Mouse (Mus musculus) limb, embryonic 13.5 days (tissue): Measurements from ENCODE around the gene Zbtb38. TPM values are rescaled to one million over a fixed set of nuclear protein-coding genes. Genes with fewer than 3 reads are reported as not detected.
A peak's percentile ranks its signal among the peaks of the same experiment; 100 is the strongest.

ENCODE experiments used
- ATAC-seq: fragments of 200-750 bp; cut with Nextera tagmentation; 2 replicates; pipeline ENCODE4 v1.8.0; 2017; ENCODE audit warnings: low read depth, moderate number of reproducible peaks, moderate TSS enrichment; ENCODE audit not compliant: low FRiP score
- H3K27ac ChIP-seq: fragments of 300-500 bp; sonication (generic); 2 replicates; pipeline ENCODE4 v1.5.1; 2015; ENCODE audit warnings: inconsistent platforms, mild to moderate bottlenecking, moderate library complexity
- H3K27me3 ChIP-seq: fragments of 300-500 bp; sonication (generic); 2 replicates; pipeline ENCODE4 v1.6.1; 2015; ENCODE audit warnings: mild to moderate bottlenecking, inconsistent platforms
- H3K36me3 ChIP-seq: fragments of 300-500 bp; sonication (generic); 2 replicates; pipeline ENCODE4 v1.6.1; 2015; ENCODE audit warnings: inconsistent platforms, mild to moderate bottlenecking, moderate library complexity
- H3K4me1 ChIP-seq: fragments of 300-500 bp; sonication (generic); 2 replicates; pipeline ENCODE4 v1.6.1; 2015; ENCODE audit warnings: inconsistent platforms
- H3K4me2 ChIP-seq: fragments of 300-500 bp; sonication (generic); replicated peaks from 2 replicates; pipeline ENCODE4 v1.6.1; 2015; ENCODE audit warnings: inconsistent platforms, mild to moderate bottlenecking, moderate library complexity
- H3K4me3 ChIP-seq: fragments of 300-500 bp; sonication (generic); 2 replicates; pipeline ENCODE4 v1.5.1; 2015; ENCODE audit warnings: moderate library complexity, mild to moderate bottlenecking, inconsistent platforms
- H3K9ac ChIP-seq: fragments of 300-500 bp; sonication (generic); 2 replicates; pipeline ENCODE4 v1.6.1; 2015; ENCODE audit warnings: mild to moderate bottlenecking, inconsistent platforms
- H3K9me3 ChIP-seq: fragments of 300-500 bp; sonication (generic); 2 replicates; pipeline ENCODE4 v1.6.1; 2016; ENCODE audit warnings: inconsistent platforms
- WGBS: fragments of 180-500 bp; shearing (Covaris S2); methylation state at CpG from one replicate; pipeline ENCODE4 v1.1.7; 2015; 5-methylcytosine and 5-hydroxymethylcytosine counted together
- polyA plus RNA-seq: library from polyadenylated mRNA; unstranded; fragments of >200 nt; fragmentation: Nextera tagmentation; extraction: Ambion mirVana; gene quantifications from 2 replicates; pipeline ENCODE4 v1.2.1, GENCODE M21; 2015

Gene Zbtb38
- polyA plus RNA-seq, 1 experiment from 2014 or later = 14.4 TPM

DNA sequence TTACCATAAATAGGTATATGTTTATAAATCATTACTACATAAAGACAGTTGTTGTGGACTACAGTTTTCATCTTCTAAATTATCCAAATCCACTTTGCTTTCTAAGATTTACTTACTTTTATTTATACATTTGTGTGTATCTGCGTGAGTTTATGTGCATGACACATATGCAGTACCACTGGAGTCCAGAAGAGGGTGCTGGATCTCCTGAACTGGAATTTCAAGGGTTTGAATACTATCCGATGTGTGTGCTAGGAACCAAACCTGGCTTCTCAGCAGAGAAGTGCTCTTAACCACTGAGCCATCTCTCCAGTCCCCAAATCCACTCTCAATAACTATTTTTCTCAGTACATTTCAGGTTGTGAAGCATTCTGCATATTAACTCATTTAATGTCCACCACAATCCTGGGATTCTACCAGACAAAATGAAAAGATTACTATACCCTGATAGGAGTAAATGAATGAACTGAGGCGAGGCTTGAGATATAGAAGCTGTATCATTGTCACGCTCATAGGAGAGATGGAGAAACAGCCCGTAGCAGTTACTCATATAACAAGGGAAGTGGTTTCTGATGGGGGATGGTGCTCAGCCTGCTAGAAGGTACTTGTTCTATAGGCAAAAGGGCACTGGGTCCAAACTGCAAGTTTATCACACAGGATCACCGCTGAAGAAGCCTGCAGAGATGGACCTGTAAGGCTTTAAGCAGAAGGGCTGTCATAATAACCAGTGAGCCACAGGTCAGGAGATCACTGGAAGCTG, 53.2 kb downstream of the Zbtb38 start:
- Histone ChIP-seq H3K9me3 (peaks cover 5% of the 10 kb centered on the region), H3K9ac (no peak overlapping the region), H3K27me3 (no peaks in the 10 kb centered on the region), H3K4me1 (peaks cover 12% of the 10 kb centered on the region), H3K27ac (no peak overlapping the region), H3K36me3 (peaks cover 12% of the 10 kb centered on the region), H3K4me2 (no peak overlapping the region), H3K4me3 (no peak overlapping the region)
- ATAC-seq = no peak
- 97% methylated on average over 6 of the region's 6 CpGs for WGBS

DNA sequence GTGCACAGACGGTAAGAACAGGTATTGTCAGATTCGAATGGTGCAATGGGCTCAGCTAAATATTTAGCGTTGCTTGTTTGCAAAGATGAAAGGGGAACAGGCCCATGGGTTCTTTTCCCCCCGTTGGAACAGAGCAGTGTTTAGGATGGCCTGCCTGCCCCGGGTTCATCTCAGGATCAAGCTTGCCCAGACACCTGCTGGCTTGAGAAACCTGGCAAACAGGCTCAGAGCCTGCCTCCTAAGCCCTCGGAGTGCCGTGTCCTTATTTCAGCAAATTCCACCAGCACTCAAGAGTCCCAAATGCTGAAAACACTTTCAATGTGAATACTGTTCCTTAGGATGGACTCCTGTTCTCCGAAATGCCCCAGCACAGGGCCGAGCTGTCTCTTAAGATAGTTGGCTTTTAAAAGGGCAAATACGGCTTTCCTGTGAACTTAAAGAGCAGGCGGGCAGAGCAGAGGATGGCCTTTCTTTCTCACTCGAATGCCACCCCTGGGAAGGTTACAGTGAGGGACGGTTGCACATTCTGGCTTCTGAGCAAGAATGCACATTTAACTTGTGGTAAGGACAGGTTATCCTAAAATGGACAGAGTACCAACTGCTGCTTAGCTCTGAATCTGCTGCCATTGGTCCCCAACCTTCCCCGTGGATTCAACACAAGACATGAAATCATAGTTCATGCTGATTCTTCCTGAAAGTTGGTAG, 55.7 kb downstream of the Zbtb38 start:
- no peak overlapping the region for H3K4me2 ChIP-seq
- no peaks in the 10 kb centered on the region for H3K27me3 ChIP-seq
- H3K4me1 ChIP-seq = peaks cover 12% of the 10 kb centered on the region
- H3K9me3 ChIP-seq = peaks cover 5% of the 10 kb centered on the region
- H3K27ac ChIP-seq = 0 out of 2 replicates have a peak overlapping the region, but pooled peaks have one; percentile 55
- ATAC-seq = no peak
- no peak overlapping the region for H3K4me3 ChIP-seq
- 80% methylated on average over 14 of the region's 14 CpGs for WGBS
- H3K9ac ChIP-seq = no peak overlapping the region; the same call in 1 of the 2 replicates
- H3K36me3 ChIP-seq = peaks cover 9% of the 10 kb centered on the region

DNA sequence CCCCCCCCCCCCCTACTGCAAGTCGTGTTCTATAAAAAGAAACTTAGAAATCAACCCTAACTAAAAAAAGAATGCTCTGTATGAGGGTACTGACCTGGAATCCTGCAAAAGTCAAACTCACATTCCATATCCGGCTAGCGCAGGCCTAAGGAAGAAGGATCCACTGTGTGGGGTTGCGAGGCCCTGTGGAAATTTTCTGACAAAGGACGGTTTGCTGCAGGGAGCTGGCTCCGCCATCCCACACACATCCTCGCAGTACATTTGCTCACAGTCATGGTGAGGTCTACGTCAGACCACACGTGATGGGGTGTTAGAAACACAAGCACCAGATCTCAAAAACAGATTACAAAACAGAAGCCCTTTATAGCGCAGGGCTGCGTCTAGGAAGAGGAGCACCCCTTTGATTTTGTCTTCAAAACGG, 56.5 kb downstream of the Zbtb38 start:
- Histone ChIP-seq H3K9ac (no peak overlapping the region; the same call in 1 of the 2 replicates), H3K4me2 (0 out of 2 replicates have a peak overlapping the region, but pooled peaks have one; percentile 11)
- ATAC-seq = no peak

DNA sequence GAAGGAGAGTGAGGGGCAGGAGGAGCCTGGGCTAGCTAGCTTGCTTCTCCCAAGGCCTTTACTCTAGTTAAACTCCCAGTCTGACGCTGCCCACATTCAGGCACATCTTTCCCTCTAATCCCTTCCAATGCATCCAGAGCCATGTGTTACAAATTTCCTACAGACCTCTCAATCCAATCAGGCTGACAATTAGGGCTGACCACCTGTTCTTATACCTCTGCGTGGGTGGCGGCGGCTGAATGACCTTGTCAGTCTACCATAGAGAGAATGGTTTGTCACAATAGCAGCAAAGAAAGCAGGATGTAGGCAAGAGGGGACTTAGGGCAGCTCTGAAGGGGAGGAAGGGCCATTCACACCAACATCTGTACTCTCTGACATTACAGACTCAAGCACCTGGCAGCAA, 62.2 kb downstream of the Zbtb38 start:
- Histone ChIP-seq H3K4me2 (no peak overlapping the region), H3K9ac (no peak overlapping the region), H3K27ac (no peak overlapping the region), H3K36me3 (peaks cover 30% of the 10 kb centered on the region), H3K4me1 (no peaks in the 10 kb centered on the region; the same call in 1 of the 2 replicates), H3K9me3 (no peaks in the 10 kb centered on the region), H3K4me3 (no peak overlapping the region), H3K27me3 (no peaks in the 10 kb centered on the region)
- no peak for ATAC-seq
- WGBS = 34% methylated on average over 4 of the region's 4 CpGs

More for the DNA sequence above, 56.5 kb downstream of the Zbtb38 start:
- Histone ChIP-seq H3K27ac (peak overlapping the region; percentile 55; the same call in 1 of the 2 replicates), H3K36me3 (peaks cover 9% of the 10 kb centered on the region), H3K4me3 (no peak overlapping the region), H3K27me3 (no peaks in the 10 kb centered on the region), H3K9me3 (peaks cover 5% of the 10 kb centered on the region), H3K4me1 (peaks cover 12% of the 10 kb centered on the region)
- 54% methylated on average over 12 of the region's 12 CpGs for WGBS

DNA sequence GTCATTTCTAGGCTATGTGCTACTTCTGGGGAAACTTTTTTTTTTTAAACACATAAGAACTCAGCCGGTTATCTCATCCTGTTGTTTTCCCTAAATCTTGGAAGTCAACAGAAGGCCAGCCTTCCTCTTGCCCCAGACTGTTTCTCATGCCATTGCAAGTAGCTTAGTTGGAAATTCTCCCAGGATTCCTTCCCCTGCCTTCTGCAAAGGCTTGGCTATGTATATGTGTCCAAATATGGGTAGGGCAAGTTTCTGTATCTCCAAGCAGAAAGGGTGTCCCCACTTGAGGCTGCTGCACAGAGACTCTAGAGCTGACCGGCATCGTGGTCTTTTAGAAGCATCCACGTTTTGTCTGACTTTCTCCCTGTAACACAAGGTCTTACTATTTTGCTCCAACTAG, 63.6 kb downstream of the Zbtb38 start:
- Histone ChIP-seq H3K27ac (no peak overlapping the region), H3K9ac (no peak overlapping the region), H3K4me2 (no peak overlapping the region), H3K27me3 (no peaks in the 10 kb centered on the region), H3K9me3 (no peaks in the 10 kb centered on the region), H3K4me1 (no peaks in the 10 kb centered on the region; the same call in 1 of the 2 replicates), H3K4me3 (no peak overlapping the region), H3K36me3 (peaks cover 36% of the 10 kb centered on the region)
- 88% methylated on average over 4 of the region's 4 CpGs for WGBS
- ATAC-seq = no peak

DNA sequence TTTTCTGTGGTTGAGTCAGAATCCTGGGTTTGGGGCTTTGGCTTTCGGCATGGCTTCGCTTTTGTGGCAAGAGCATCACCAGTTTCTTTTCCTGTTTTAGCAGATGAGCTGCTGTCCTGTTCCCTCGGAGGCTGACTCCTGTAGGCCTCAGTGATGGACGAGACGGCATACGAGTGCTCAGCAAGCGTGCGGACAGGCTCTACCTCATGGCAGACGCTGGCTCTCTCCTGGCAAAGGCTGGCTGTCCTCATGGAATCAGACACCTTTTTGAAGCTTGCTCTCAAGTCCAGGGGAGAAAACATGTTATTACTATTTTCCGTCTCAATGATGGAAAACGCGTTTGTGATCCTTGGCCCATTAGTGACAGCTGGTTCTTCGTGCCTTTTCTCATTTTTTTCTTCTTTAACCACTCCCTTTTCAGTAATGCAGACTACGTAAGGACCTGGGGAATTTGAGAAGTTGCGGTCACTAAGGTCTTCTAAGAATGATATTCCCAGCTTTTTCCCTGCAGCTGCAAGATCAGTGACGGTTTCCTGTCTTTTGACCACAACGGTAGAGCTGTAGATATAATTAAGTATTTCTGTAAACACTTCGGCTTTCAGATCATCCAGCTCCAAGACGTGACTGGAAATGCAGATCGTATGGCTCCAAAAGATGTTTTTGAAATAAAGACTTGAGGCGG, 64.3 kb downstream of the Zbtb38 start:
- Histone ChIP-seq H3K9ac (no peak overlapping the region), H3K9me3 (no peaks in the 10 kb centered on the region), H3K4me3 (no peak overlapping the region), H3K36me3 (peaks cover 38% of the 10 kb centered on the region), H3K4me2 (no peak overlapping the region), H3K27me3 (no peaks in the 10 kb centered on the region), H3K4me1 (no peaks in the 10 kb centered on the region; the same call in 1 of the 2 replicates), H3K27ac (no peak overlapping the region)
- 77% methylated on average over 21 of the region's 21 CpGs for WGBS
- ATAC-seq = no peak

DNA sequence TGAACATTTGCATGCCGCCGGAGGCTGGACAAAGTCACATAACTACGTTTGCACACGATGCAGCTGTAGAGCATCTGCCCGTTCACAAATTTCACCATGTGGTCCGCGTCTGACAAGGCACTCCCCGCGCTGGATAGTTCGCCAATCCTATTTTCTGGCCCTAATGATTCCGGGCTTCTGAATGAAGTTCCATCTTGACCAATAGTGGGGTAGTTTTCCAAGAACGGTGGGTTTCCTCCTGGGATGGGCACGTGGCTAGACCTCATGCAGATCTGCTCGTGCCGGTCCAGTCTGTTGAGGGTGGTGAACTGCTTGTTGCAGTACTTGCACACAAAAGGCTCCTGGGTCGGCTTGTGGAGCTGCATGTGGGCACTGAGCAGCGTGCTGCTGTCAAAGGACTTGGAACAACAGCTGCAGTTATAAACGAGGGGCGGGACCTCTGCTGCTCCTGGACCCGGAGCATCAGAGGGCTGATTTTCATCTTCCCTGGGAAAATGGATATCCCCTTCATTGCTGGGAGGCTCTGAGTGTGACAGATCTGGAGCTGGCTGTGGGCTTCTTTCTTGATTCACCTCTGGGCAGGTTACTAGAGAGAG, 64.9 kb downstream of the Zbtb38 start:
- Histone ChIP-seq H3K4me3 (no peak overlapping the region), H3K9ac (no peak overlapping the region)
- 81% methylated on average over 20 of the region's 20 CpGs for WGBS

DNA sequence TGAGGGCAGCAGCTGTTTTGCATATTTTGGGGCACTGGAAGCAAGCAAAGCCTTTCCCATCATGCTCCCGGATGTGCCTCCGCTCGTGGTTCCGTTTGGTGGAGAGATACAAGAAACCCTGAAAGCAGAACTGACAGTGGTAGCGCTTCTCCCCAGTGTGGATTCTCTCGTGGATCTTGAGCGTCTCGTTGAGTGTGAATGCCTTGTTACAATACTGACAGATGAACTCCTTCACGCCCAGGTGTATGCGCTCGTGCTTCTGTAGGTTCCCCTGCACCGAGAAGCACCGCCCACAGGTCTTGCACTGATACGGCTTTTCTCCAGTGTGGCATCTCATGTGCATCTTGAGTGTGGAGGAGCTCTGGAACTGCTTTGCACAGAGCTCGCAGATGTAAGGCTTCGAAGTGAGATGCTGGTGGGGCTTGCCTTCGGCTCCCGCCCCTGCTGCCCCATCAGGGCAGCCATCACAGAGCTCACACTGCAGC, 67.0 kb downstream of the Zbtb38 start:
- no peaks in the 10 kb centered on the region for H3K27me3 ChIP-seq
- no peak overlapping the region for H3K4me3 ChIP-seq
- no peak for ATAC-seq
- no peak overlapping the region for H3K9ac ChIP-seq
- H3K9me3 ChIP-seq = no peaks in the 10 kb centered on the region
- H3K36me3 ChIP-seq = peaks cover 38% of the 10 kb centered on the region
- WGBS = 89% methylated on average over 18 of the region's 18 CpGs
- no peaks in the 10 kb centered on the region for H3K4me1 ChIP-seq
- no peak overlapping the region for H3K4me2 ChIP-seq
- H3K27ac ChIP-seq = no peak overlapping the region

More for the DNA sequence above, 64.9 kb downstream of the Zbtb38 start:
- Histone ChIP-seq H3K9me3 (no peaks in the 10 kb centered on the region), H3K4me2 (no peak overlapping the region), H3K27ac (no peak overlapping the region), H3K36me3 (peaks cover 38% of the 10 kb centered on the region), H3K4me1 (no peaks in the 10 kb centered on the region), H3K27me3 (no peaks in the 10 kb centered on the region)
- peak; percentile 57; the same call in 1 of the 2 replicates for ATAC-seq

DNA sequence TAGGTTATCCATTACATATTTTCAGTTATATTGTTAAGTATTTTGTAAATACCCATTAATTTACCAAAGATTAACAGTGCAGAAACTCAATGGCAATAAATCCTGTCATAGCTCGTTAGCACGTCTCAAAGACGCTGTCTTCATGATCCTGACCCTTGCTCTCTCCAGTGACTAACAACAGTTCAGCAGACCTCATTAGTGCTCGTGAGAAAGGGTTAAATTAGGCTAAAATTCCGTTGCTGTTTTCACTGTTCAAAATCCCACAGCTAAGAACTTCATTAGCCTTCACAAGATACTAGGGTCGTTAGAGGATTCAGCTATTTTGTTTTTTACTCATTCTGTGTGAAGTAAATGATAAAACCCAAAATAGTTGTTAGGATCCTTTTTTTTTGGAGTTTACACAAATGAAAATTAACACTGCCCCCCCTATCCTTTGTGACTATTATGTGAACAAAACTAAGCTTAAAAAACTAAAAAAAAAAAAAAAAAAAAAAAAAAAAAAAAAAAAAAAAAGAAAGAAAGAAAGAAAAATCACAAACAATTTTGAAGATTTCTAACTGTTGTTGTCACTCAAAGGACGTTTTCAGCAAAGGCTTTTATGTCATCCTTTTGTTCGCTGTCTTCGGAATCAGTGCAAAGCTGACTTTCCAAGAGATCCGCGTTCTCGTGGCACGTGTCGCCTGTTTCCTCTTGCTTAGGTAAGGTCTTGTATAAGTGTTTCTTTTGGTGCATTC, 67.6 kb downstream of the Zbtb38 start:
- no peak for ATAC-seq
- Histone ChIP-seq H3K27ac (no peak overlapping the region), H3K27me3 (no peaks in the 10 kb centered on the region), H3K4me3 (no peak overlapping the region), H3K9ac (no peak overlapping the region), H3K36me3 (peaks cover 38% of the 10 kb centered on the region), H3K4me2 (no peak overlapping the region), H3K9me3 (no peaks in the 10 kb centered on the region), H3K4me1 (no peaks in the 10 kb centered on the region)
- 62% methylated on average over 14 of the region's 14 CpGs for WGBS

DNA sequence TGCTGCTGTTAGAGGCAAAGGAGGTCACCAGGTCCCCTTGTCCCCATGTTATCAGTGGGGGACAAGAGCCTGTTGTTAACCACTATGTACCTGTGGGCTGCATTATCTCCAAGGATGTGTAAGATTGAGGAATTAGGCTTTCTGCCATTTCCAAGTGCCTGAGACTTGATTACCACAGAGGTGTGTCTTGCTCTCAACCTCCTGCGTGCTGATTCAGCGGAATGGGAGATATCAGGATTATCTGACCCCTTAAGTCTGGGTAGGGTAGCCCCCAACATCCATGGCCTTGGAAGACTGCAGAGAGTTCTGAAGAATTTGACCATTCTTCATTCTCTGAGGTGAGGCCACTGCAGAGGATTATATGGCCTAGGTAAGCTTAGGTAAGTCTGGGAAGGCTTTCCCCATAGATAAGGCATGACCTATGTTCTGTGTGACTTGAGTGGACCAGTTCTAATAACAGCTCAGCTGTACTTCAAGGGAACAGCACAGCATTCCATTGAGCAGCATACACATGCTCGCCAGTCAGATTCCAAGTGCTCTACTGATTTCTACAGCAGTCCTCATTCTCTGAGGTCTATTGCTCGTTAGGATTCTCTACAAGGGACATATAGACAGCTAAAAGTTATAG, 68.4 kb downstream of the Zbtb38 start:
- Histone ChIP-seq H3K9me3 (no peaks in the 10 kb centered on the region), H3K9ac (no peak overlapping the region), H3K27me3 (no peaks in the 10 kb centered on the region), H3K4me1 (no peaks in the 10 kb centered on the region), H3K4me3 (no peak overlapping the region), H3K36me3 (peaks cover 38% of the 10 kb centered on the region), H3K27ac (no peak overlapping the region), H3K4me2 (no peak overlapping the region)
- 68% methylated on average over 4 of the region's 4 CpGs for WGBS
- ATAC-seq = no peak

DNA sequence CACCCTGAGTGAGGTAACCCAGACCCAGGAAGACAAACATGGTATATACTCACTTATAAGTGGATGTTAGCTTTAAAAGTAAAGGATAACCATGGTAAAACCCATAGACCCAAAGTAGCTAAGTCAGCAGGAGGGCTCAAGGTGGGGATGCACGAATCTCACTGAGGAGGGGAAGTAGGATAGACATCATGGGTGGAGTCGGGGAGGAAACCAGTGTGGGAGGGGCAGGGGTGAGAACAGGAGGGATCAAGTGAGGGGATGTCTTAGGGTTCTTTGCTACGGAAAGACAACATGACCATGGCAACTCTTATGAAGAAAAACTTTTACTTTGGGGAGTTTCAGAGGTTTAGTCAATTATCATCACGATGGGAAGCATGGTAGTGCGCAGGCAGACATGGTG, 74.0 kb downstream of the Zbtb38 start:
- no peak overlapping the region for H3K9ac ChIP-seq
- H3K4me2 ChIP-seq = no peak overlapping the region
- no peaks in the 10 kb centered on the region for H3K36me3 ChIP-seq
- H3K4me3 ChIP-seq = no peak overlapping the region
- 80% methylated on average over 5 of the region's 5 CpGs for WGBS
- no peak overlapping the region for H3K27ac ChIP-seq
- ATAC-seq = no peak
- no peaks in the 10 kb centered on the region for H3K4me1 ChIP-seq
- H3K27me3 ChIP-seq = no peaks in the 10 kb centered on the region
- H3K9me3 ChIP-seq = no peaks in the 10 kb centered on the region
